Mouse (Mus musculus) forebrain, postnatal 0 days (tissue): ENCODE measurements around the gene Tbrg4. TPM values are rescaled to one million over a fixed set of nuclear protein-coding genes. Genes with fewer than 3 reads are reported as not detected.
A peak's percentile ranks its signal among the peaks of the same experiment; 100 is the strongest.

Source experiments
- ATAC-seq: fragments of 200-750 bp; cut with Nextera tagmentation; 2 replicates; pipeline ENCODE4 v1.8.0; 2017; ENCODE audit warnings: mild to moderate bottlenecking, moderate library complexity
- DNase-seq: peaks from one replicate; pipeline ENCODE4 v3.0.0-alpha.2; 2015
- H3K27ac ChIP-seq: fragments of 300-500 bp; sonication (generic); 2 replicates; pipeline ENCODE4 v1.5.1; 2014; ENCODE audit warnings: low read depth, mild to moderate bottlenecking, antibody characterized with exemption, low read length, moderate library complexity, mixed read lengths
- H3K27me3 ChIP-seq: fragments of 300-500 bp; sonication (generic); 2 replicates; pipeline ENCODE4 v1.6.1; 2014; ENCODE audit warnings: mild to moderate bottlenecking, low read length, mixed read lengths; ENCODE audit not compliant: insufficient read depth
- H3K36me3 ChIP-seq: fragments of 300-500 bp; sonication (generic); 2 replicates; pipeline ENCODE4 v1.6.1; 2014; ENCODE audit warnings: mild to moderate bottlenecking, moderate library complexity; ENCODE audit not compliant: insufficient read depth
- H3K4me1 ChIP-seq: fragments of 300-500 bp; sonication (generic); 2 replicates; pipeline ENCODE4 v1.6.1; 2014; ENCODE audit warnings: antibody characterized with exemption; ENCODE audit not compliant: insufficient read depth
- H3K4me2 ChIP-seq: fragments of 300-500 bp; sonication (generic); 2 replicates; pipeline ENCODE4 v1.6.1; 2014; ENCODE audit warnings: low read depth, mild to moderate bottlenecking, moderate library complexity
- H3K4me3 ChIP-seq: fragments of 300-500 bp; sonication (generic); 2 replicates; pipeline ENCODE4 v1.5.1; 2014; ENCODE audit warnings: low read depth, low read length, mixed read lengths
- H3K9ac ChIP-seq: fragments of 300-500 bp; sonication (generic); 2 replicates; pipeline ENCODE4 v1.6.1; 2014; ENCODE audit warnings: mild to moderate bottlenecking
- H3K9me3 ChIP-seq: fragments of 300-500 bp; sonication (generic); 2 replicates; pipeline ENCODE4 v1.6.1; 2016; ENCODE audit warnings: low read length
- CTCF ChIP-seq: sonication (generic); IDR thresholded peaks from 2 replicates; pipeline ENCODE4 v1.5.1; 2016; ENCODE audit warnings: antibody characterized with exemption, control low read depth, low read depth
- WGBS: fragments of 180-500 bp; shearing (Covaris S2); extraction: QIAGEN DNeasy Blood & Tissue Kit; methylation state at CpG from one replicate; pipeline ENCODE4 v1.1.7; 2014; 5-methylcytosine and 5-hydroxymethylcytosine counted together
- polyA plus RNA-seq: library from polyadenylated mRNA; unstranded; fragments of >200 nt; fragmentation: Nextera tagmentation; extraction: Ambion mirVana; gene quantifications from 2 replicates; pipeline ENCODE4 v1.2.1, GENCODE M21; 2015
- total RNA-seq: library from RNA; depleted of rRNA; stranded (reverse); fragments of >200 nt; gene quantifications from 2 replicates; pipeline ENCODE4 v1.2.3, GENCODE M21; 2014

Tbrg4 gene
- total and polyA plus RNA-seq, 2 experiments from 2014 or later: 31.6 to 41.9 TPM

GRCm38 (mm10) chr11:6581560-6581959 is 44.3 kb downstream of the Tbrg4 start:
- WGBS: 87% methylated on average over 2 of the region's 2 CpGs

GRCm38 (mm10) chr11:6580065-6580750 is 45.7 kb downstream of the Tbrg4 start:
- Histone ChIP-seq H3K4me1 (no peaks in the 10 kb centered on the region), H3K4me3 (no peak overlapping the region), H3K9me3 (no peaks in the 10 kb centered on the region), H3K27ac (no peak overlapping the region), H3K27me3 (no peaks in the 10 kb centered on the region), H3K36me3 (peaks cover 9% of the 10 kb centered on the region; the same call in 1 of the 2 replicates), H3K4me2 (no peak overlapping the region), H3K9ac (no peak overlapping the region)
- WGBS: 50% methylated on average over 4 of the region's 4 CpGs
- TF ChIP-seq CTCF: no peak
- DNase-seq (peak; percentile 8), ATAC-seq (no peak)

More at GRCm38 (mm10) chr11:6581560-6581959, 44.3 kb downstream of the Tbrg4 start:
- Histone ChIP-seq H3K36me3 (peaks cover 4% of the 10 kb centered on the region; the same call in 1 of the 2 replicates), H3K4me2 (no peak overlapping the region), H3K9me3 (no peaks in the 10 kb centered on the region), H3K27me3 (no peaks in the 10 kb centered on the region), H3K9ac (no peak overlapping the region), H3K4me1 (no peaks in the 10 kb centered on the region), H3K27ac (no peak overlapping the region), H3K4me3 (no peak overlapping the region)
- no peak for DNase-seq
- TF ChIP-seq CTCF: no peak
- ATAC-seq: no peak

- no peak overlapping the region for H3K4me3 ChIP-seq
- no peak overlapping the region for H3K9ac ChIP-seq
- no peaks in the 10 kb centered on the region for H3K27me3 ChIP-seq
- H3K36me3 ChIP-seq: 0 out of 2 replicates have a peak, but pooled peaks cover 6% of the 10 kb centered on the region
- no peak for ATAC-seq
- 87% methylated on average over 7 of the region's 7 CpGs for WGBS
- H3K27ac ChIP-seq: no peak overlapping the region
- H3K4me2 ChIP-seq: no peak overlapping the region
- DNase-seq: no peak
- no peak for TF ChIP-seq CTCF
- H3K9me3 ChIP-seq: no peaks in the 10 kb centered on the region
- no peaks in the 10 kb centered on the region for H3K4me1 ChIP-seq
Observed at GRCm38 (mm10) chr11:6579361-6579760, 46.5 kb downstream of the Tbrg4 start.

DNA sequence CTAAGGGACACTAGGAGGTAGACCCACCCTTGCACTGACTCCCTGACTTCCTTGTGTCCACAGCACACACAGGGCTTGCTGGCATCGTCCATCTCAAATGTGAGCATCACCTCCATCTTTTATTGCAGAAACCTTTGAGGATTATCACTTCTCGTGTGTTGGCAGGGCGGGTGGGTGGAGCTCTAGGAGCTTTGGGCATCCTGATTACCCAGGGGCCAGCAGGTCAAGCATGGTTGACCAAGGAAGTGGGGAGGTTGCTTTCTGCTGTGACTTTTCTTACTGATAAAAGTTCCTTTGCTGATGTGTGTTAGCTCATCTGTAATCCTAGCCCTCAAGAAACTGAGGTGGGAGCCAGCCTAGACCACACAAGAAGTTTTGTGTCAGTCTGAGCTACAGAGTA is 49.7 kb downstream of the Tbrg4 start:
- no peaks in the 10 kb centered on the region for H3K27me3 ChIP-seq
- DNase-seq: no peak
- WGBS: 84% methylated on average over 3 of the region's 3 CpGs
- no peaks in the 10 kb centered on the region for H3K4me1 ChIP-seq
- H3K36me3 ChIP-seq: peaks cover 10% of the 10 kb centered on the region; the same call in 1 of the 2 replicates
- no peak for TF ChIP-seq CTCF
- no peak overlapping the region for H3K9ac ChIP-seq
- H3K9me3 ChIP-seq: no peaks in the 10 kb centered on the region
- no peak overlapping the region for H3K4me2 ChIP-seq
- no peak overlapping the region for H3K4me3 ChIP-seq
- ATAC-seq: no peak
- H3K27ac ChIP-seq: no peak overlapping the region

GRCm38 (mm10) chr11:6569410-6569777 is 56.5 kb downstream of the Tbrg4 start:
- WGBS: 37% methylated on average over 3 of the region's 3 CpGs
- H3K4me3 ChIP-seq: no peak overlapping the region
- ATAC-seq (peak; percentile 23), DNase-seq (no peak)
- H3K27ac ChIP-seq: peak overlapping the region; percentile 62
- H3K9me3 ChIP-seq: no peaks in the 10 kb centered on the region
- TF ChIP-seq CTCF: no peak
- peaks cover 4% of the 10 kb centered on the region; the same call in 1 of the 2 replicates for H3K36me3 ChIP-seq
- 0 out of 2 replicates have a peak, but pooled peaks cover 10% of the 10 kb centered on the region for H3K4me1 ChIP-seq
- H3K27me3 ChIP-seq: no peaks in the 10 kb centered on the region
- H3K4me2 ChIP-seq: no peak overlapping the region
- H3K9ac ChIP-seq: no peak overlapping the region

- H3K4me2 ChIP-seq: no peak overlapping the region
- no peak overlapping the region for H3K9ac ChIP-seq
- 0 out of 2 replicates have a peak, but pooled peaks cover 10% of the 10 kb centered on the region for H3K4me1 ChIP-seq
- ATAC-seq (peak; percentile 81), DNase-seq (peak; percentile 61)
- peaks cover 4% of the 10 kb centered on the region; the same call in 1 of the 2 replicates for H3K36me3 ChIP-seq
- H3K4me3 ChIP-seq: no peak overlapping the region
- H3K27ac ChIP-seq: peak overlapping the region; percentile 62
- TF ChIP-seq CTCF: peak; percentile 58
- WGBS: 36% methylated on average over 11 of the region's 11 CpGs
- no peaks in the 10 kb centered on the region for H3K27me3 ChIP-seq
- H3K9me3 ChIP-seq: no peaks in the 10 kb centered on the region
Observed at GRCm38 (mm10) chr11:6568584-6569409, 57.1 kb downstream of the Tbrg4 start.

GRCm38 (mm10) chr11:6567951-6568350 is 57.9 kb downstream of the Tbrg4 start:
- Histone ChIP-seq H3K4me1 (0 out of 2 replicates have a peak, but pooled peaks cover 10% of the 10 kb centered on the region), H3K9ac (no peak overlapping the region), H3K4me2 (no peak overlapping the region), H3K4me3 (no peak overlapping the region), H3K27me3 (no peaks in the 10 kb centered on the region), H3K27ac (peak overlapping the region; percentile 62), H3K36me3 (no peaks in the 10 kb centered on the region; the same call in 1 of the 2 replicates), H3K9me3 (no peaks in the 10 kb centered on the region)
- DNase-seq (peak; percentile 5), ATAC-seq (peak; percentile 13; the same call in 1 of the 2 replicates)
- 79% methylated on average over 8 of the region's 8 CpGs for WGBS
- no peak for TF ChIP-seq CTCF
